Mouse (Mus musculus) large intestine, adult 2 months (tissue): ENCODE measurements around the gene Atp6v1a. TPM values are rescaled to one million over a fixed set of nuclear protein-coding genes. Genes with fewer than 3 reads are reported as not detected.

Experiments
- DNase-seq: peaks from one replicate; pipeline ENCODE4 v3.0.0-alpha.2; 2012; ENCODE audit warnings: low read depth, low spot score
- WGBS: fragments of 180-500 bp; shearing (Covaris S2); methylation state at CpG from one replicate; pipeline ENCODE4 v1.1.7; 2018; 5-methylcytosine and 5-hydroxymethylcytosine counted together
- polyA plus RNA-seq: library from polyadenylated mRNA; depleted of rRNA; stranded (reverse); fragments of >200 nt; gene quantifications from 2 replicates; pipeline ENCODE4 v1.2.3, GENCODE M21; 2012; rRNA removed

The Atp6v1a gene
- polyA plus RNA-seq, 1 experiment: 11.0 TPM

DNA sequence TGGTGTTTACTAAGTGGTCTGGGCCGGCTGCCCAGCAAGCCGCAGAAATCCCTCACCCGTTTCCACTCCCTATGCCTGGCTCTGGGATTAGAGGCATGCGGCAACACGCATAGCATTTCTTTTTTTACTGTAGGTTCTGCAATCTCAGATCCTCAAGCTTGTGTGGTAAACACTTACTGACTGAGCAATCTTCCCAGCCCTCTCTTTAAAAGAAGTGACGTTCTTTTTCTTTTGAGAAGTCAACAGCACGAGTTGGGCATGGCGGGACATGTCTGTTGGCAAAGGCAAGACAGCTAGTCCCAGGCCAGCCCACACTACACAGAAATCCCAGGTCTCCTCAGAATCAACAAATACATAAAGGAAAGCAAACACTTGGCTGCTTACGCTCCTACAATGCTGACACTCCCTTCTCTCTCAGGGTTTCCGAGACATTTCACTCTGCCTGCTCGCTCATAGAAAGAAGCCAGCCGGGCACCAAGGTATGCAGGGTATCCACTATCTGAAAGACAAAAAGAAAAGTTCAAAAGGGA lies 38.3 kb downstream of the Atp6v1a start:
- 90% methylated on average over 12 of the region's 12 CpGs for WGBS
- DNase-seq: no peak

DNA sequence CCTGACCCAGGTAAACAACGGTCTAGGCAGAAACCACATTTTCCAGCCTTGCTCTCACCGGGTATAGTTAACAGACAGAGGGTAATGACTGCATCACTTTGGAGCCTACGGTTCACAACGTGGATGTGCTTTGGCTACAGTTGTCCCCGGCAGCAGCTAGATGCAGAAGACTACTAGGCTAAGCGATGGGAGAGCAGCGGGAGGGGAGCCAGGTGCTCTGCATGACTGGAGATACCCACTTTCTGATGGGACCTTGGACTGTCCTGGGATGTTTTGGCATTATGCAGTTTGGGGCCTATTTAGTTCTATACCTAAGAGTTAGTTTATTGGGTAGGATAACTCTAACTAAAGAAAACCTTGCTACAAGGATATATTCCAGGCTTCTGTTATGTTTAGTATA lies 40.1 kb downstream of the Atp6v1a start:
- DNase-seq: no peak
- 97% methylated on average over 7 of the region's 7 CpGs for WGBS

DNA sequence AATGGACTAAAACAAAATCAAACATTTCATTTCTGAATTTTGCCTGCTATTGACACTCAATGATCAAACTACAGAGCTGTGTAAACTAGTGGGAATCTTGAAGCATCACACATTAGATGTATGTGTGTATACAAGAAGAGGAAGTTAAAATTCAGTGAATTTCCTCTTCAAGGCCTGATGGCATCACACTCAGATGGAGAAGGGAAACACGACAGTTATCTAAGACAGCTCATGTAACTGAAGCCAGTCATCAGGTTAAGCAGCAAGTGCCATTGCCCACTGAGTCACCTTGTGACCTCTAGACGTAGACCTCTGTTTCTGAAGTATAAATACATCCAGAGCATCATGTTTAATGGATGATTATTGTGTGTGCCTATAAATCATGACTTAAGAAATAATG lies 51.9 kb downstream of the Atp6v1a start:
- no peak for DNase-seq
- 77% methylated on average over 2 of the region's 2 CpGs for WGBS

DNA sequence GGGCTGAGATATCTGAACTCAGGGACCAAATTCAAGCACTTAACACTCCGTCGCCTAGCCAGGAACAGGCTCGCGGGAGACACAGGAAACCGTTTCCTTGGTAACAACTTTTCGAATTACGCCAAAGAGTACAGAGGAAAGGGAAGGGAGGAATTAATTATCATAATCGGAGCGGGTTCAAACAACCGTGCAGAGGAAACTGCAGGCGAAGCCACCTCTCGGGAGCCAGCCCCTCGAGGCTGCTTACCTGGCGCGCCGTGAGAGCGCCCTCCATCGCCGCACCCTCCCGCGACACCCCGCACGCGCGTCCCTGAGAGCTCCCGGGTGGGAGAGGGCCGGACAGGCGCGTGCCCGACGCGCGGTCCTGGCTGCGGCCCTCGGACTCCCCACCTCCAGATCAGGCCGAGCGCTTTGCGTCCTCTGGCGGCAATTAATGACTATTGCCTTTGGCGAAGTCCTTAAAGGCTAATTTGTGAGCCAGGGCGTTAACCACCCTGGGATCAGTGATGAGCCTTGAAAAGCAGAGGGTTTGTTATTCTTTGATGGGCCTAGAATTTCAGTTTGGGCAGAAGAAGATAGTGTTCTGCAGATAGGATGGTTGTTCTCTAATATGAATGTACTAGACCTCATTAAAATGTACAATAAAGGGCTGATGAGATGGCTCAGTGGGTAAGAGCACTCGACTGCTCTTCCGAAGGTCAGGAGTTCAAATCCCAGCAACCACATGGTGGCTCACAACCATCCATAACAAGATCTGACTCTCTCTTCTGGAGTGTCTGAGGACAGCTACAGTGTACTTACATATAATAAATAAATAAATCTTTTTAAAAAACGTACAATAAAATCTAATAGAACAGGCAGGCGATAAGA lies 76.2 kb downstream of the Atp6v1a start, which contains the start of gene Gramd1c:
TSS of gene Gramd1c (minus strand) at position 321 of the 870 bp plus-strand sequence.
- 4% methylated on average over 45 of the region's 45 CpGs for WGBS
- DNase-seq: no peak

DNA sequence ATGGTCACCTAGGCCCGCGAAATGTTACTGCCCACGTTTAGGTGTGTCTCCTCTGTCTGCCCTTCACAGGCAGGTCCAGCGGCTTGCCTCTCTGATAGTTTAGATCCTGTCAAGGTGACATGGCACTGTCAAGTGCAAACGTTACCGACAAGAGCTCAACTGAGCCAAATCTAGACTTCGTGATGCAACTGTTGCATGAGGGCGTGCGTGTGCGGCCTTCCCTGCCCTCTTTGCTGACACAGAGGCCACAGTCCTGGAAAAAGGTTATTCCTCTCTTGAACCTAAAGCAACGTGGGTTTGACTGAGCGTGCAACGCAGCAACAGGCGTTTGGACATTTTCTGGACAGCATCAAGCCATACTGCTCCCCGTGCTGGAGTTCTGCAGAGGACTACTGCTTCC lies 78.2 kb downstream of the Atp6v1a start:
- no peak for DNase-seq
- WGBS: 89% methylated on average over 15 of the region's 15 CpGs

DNA sequence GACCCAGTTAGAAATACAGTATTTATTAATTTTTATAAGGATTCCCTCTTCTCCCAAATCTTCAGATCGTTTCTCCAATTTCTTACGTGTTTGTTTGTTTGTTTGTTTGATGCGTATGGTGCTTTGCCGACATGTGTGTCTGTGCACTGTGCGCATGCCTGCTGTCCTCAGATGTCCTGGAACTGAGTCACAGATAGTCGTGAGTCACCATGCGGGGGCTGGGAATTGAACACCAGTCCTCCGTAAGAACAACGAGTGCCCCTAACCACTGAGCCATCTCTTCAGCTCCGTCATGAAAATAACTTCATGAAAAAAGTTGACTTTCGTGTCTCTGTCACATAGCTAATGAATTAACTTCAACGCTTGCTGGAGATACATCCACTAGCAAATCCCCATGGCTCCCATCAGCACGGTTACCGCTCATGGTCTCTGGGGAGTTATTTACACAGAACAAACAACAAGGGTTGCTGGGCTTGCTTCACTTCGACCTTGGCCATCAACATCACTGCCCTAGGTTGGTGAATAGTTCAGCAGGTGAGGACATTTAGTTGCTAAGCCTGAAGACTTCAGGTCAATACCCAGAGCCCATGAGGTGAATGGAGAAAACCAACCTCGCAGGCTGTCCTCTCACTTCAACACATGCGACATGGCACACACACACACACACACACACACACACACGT lies 78.8 kb downstream of the Atp6v1a start:
- DNase-seq: no peak
- 88% methylated on average over 18 of the region's 18 CpGs for WGBS

DNA sequence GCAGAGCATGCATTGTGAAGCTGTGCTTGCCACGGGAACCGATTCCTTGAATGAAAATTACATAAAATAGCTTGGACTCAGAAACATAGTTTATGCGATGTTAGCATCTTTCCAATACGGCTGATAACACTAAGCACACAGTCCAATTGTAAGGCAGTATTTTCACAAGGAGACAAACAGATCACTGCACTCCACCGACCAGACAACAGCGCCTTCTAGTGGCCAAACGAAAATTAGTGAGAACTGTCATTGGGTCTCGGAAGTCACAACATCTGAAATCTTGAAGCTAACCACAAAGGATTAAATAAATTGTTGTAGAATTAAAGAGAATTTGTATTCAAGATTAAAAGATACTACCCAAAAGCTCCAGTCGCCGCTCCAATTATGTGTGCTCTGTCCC lies 80.8 kb downstream of the Atp6v1a start:
- 15% methylated on average over 10 of the region's 10 CpGs for WGBS
- peak; percentile 68 for DNase-seq

DNA sequence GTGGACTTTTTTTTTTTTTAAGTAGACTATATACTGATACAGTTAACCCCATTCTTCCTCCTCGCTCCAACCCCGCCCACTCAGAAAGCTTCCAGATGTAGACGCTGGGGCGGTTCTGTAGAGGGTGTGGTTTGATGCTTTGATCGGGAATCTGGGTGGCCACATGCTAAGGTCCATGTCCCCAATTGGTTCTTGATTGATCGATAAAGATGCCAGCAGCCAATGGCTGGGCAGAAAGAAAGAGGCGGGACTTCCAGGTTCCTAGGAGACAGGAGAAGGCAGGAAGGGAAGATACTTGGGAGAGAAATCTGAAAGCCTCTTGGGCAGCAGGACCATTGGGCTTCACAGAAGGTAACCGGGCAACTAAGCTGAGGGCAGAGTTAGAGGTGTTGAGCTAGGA lies 83.7 kb downstream of the Atp6v1a start:
- DNase-seq: no peak

DNA sequence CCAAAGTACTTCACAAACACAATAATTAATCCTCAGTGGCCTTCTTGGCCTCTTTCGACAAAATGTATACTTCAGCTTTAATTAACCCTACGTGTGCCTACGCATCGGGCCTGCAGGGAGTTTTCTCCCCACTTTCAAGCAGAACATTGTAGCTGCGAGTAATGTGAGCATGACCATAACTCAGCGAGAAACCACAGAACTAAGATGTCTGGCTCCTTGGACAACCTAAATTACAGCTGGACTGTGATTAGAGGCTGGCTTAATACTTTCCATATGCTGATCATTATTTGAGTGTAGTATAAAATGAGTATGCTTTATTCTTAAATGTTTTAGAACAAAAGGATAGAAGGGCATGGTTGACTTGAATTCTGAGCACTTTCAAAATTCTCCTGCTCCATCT lies 86.2 kb downstream of the Atp6v1a start:
- whole genome bisulfite sequencing: 74% methylated on average over 6 of the region's 6 CpGs
- no peak for DNase-seq

More for the DNA sequence above, 83.7 kb downstream of the Atp6v1a start:
- WGBS: 48% methylated on average over 8 of the region's 8 CpGs

DNA sequence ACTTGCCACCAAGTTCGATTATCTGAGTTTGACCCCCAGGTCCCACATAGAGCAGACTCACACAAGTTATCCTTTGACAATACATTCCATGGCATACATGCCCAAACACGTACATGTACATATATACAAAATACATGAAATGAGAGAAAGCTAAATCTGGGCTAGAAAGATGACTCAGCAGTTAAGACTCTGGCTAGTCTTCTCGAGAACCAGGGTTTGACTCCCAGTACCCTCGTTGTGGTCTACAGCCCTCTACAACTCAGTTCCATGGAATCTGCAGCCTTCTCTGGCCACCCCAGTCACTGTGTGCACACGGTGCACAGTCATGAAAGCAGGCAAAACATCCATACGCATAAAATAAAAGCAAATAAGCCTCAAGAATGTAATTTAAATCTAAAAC lies 87.1 kb downstream of the Atp6v1a start:
- 81% methylated on average over 6 of the region's 6 CpGs for WGBS
- no peak for DNase-seq

DNA sequence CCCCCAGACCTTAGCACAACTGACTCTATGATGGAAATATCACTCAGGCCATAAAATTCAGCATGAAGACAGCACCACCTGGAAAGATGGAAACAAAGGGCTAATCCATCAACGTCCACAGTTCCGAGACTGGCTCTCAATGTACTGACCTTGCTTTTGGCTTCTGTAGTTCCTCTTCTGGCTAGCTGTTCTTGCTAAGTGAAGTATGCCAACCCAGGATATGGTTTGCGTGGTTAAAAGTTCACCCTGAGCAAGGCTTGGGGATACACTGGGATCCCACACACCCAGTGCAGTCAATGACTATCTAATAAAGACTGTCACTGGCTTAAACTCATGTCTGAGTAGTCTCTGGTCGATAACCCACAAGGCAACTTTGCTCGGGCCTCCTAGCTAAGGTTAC lies 89.4 kb downstream of the Atp6v1a start:
- 78% methylated on average over 5 of the region's 5 CpGs for WGBS
- DNase-seq: no peak

DNA sequence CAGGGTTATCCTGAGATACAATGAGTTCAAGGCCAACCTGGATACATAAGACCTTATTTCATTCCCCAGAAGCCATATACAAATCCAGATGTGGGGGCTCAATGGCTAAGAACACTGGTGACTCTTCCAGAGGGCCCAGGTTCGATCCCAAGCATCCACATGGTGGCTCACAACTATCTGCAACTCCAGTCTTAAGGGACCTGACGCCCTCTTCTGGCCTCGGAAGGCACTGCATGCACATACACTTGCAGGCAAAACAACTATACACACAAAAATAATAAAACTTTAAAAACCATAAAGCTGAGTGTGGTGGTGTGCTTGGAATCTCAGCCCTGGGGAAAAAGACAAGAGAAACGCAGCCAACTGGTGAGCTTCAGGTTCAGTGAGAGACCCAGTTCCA lies 100.4 kb downstream of the Atp6v1a start:
- no peak for DNase-seq
- 83% methylated on average over 4 of the region's 4 CpGs for WGBS

Other genes with a start within 250 kb of the Atp6v1a start
- gene Ccdc191, start 249.9 kb downstream of the Atp6v1a start, polyA plus RNA-seq: 1.1 TPM in 2 replicates
- gene Qtrt2, start 212.9 kb downstream of the Atp6v1a start, polyA plus RNA-seq: 9.7 and 11.9 TPM in 2 replicates
- gene Zdhhc23, start 159.9 kb downstream of the Atp6v1a start, polyA plus RNA-seq: 3.0 and 5.5 TPM in 2 replicates
- gene Gramd1c, start 76.4 kb downstream of the Atp6v1a start, polyA plus RNA-seq: 1.7 and 4.0 TPM in 2 replicates
- 5.2 and 6.0 TPM in 2 replicates for gene Naa50, start 125 bp upstream of the Atp6v1a start, polyA plus RNA-seq
- 6.1 and 9.8 TPM in 2 replicates for gene Usf3, start 33.5 kb upstream of the Atp6v1a start, polyA plus RNA-seq
- gene Sidt1, start 193.5 kb upstream of the Atp6v1a start, polyA plus RNA-seq: 9.9 TPM in 2 replicates
- gene Spice1, start 207.4 kb upstream of the Atp6v1a start, polyA plus RNA-seq: 5.1 and 5.4 TPM in 2 replicates